Mouse (Mus musculus): Measurements from ENCODE around the gene Arntl. TPM values are rescaled to one million over a fixed set of nuclear protein-coding genes. Genes with fewer than 3 reads are reported as not detected.

Arntl gene
- polyA plus RNA-seq, 1 experiment, result 4.0 TPM

DNA sequence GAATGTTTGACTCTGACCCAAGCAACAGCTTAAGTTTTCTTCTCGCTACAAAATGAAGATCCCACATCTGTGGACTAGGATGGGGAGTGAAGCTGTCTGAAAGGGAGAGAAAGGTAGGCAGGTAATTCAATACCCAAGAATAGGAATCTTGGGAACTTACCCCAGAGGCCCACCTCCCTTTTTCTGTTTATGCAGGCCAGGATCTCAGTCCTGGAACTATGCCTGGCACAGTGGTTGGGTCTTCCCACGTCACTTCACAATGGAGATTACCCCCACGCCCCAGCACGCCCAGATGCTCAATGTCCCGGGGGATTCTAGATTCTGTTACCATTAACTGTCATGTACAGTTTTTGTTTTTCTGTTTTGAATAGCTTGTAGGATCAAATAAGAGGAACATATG lies 84.5 kb downstream of the Arntl start:
- H3K36me3 ChIP-seq (ENCODE audit: control insufficient read depth, insufficient read depth), result no peaks in the 10 kb centered on the region
- H3K4me3 ChIP-seq (ENCODE audit: insufficient read depth, poor library complexity, severe bottlenecking), result no peak overlapping the region
- H3ac ChIP-seq (ENCODE audit: control insufficient read depth, insufficient read length, low read depth), result no peak overlapping the region
- H3K79me3 ChIP-seq (ENCODE audit: low read depth), result no peaks in the 10 kb centered on the region
- TF ChIP-seq FOSL1 (IDR thresholded peaks at IDR 0.05; ENCODE audit: insufficient read depth, low read length, poor library complexity, severe bottlenecking), result no peak
- no peak for TF ChIP-seq MAX (IDR thresholded peaks at IDR 0.05)
- no peak for TF ChIP-seq CEBPB (IDR thresholded peaks at IDR 0.05; ENCODE audit: low read depth)
- no peak for TF ChIP-seq CTCF (IDR thresholded peaks at IDR 0.05; ENCODE audit: control insufficient read depth, insufficient read depth, insufficient read length)
- no peak for TF ChIP-seq USF1 (IDR thresholded peaks at IDR 0.05; ENCODE audit: low read depth)
- TF ChIP-seq MYOD1 (IDR thresholded peaks at IDR 0.05; ENCODE audit: control insufficient read depth, insufficient read length, low read depth), result no peak
- no peak for TF ChIP-seq MYOG (IDR thresholded peaks at IDR 0.05; ENCODE audit: control insufficient read depth, extremely low read depth, insufficient read length)
- H3K27me3 ChIP-seq (ENCODE audit: control insufficient read depth, insufficient read depth, insufficient read length), result no peaks in the 10 kb centered on the region
- H3K79me2 ChIP-seq (ENCODE audit: control insufficient read depth, insufficient read depth), result no peaks in the 10 kb centered on the region

- no peaks in the 10 kb centered on the region for H3K36me3 ChIP-seq (ENCODE audit: control insufficient read depth, insufficient read depth)
- H3K79me3 ChIP-seq (ENCODE audit: low read depth), result no peaks in the 10 kb centered on the region
- no peak for TF ChIP-seq MYOD1 (IDR thresholded peaks at IDR 0.05; ENCODE audit: control insufficient read depth, insufficient read length, low read depth)
- TF ChIP-seq FOSL1 (IDR thresholded peaks at IDR 0.05; ENCODE audit: insufficient read depth, low read length, poor library complexity, severe bottlenecking), result no peak
- no peak for TF ChIP-seq MYOG (IDR thresholded peaks at IDR 0.05; ENCODE audit: control insufficient read depth, extremely low read depth, insufficient read length)
- no peak for TF ChIP-seq USF1 (IDR thresholded peaks at IDR 0.05; ENCODE audit: low read depth)
- no peaks in the 10 kb centered on the region for H3K79me2 ChIP-seq (ENCODE audit: control insufficient read depth, insufficient read depth)
- H3K4me3 ChIP-seq (ENCODE audit: insufficient read depth, poor library complexity, severe bottlenecking), result no peak overlapping the region
- H3K27me3 ChIP-seq (ENCODE audit: control insufficient read depth, insufficient read depth, insufficient read length), result no peaks in the 10 kb centered on the region
- H3ac ChIP-seq (ENCODE audit: control insufficient read depth, insufficient read length, low read depth), result no peak overlapping the region
Observed at GRCm38 (mm10) chr7:113292193-113292592, 84.9 kb downstream of the Arntl start.

DNA sequence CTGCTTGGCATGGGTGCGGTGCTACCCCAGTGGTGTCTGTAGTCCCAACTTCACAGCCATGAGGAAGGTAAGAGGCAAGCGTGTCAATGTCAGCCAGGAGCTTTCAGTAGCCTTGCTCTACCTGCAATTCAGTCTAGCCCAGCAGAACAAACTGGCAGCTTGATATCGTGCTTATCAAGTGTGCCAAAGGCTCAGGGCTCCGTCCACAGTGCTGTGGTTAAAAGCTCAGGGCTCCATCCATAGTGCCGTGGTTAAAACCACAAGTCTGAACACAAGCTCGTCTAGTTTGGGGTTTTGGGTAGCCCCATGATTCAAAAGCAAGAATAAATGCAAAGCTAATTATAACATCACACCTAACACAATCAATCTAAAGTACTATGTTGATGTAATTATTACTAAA lies 87.3 kb downstream of the Arntl start:
- Histone ChIP-seq H3ac (ENCODE audit: control insufficient read depth, insufficient read length, low read depth) (no peak overlapping the region), H3K36me3 (ENCODE audit: control insufficient read depth, insufficient read depth) (no peaks in the 10 kb centered on the region), H3K79me3 (ENCODE audit: low read depth) (no peaks in the 10 kb centered on the region), H3K4me3 (ENCODE audit: insufficient read depth, poor library complexity, severe bottlenecking) (no peak overlapping the region), H3K27me3 (ENCODE audit: control insufficient read depth, insufficient read depth, insufficient read length) (no peaks in the 10 kb centered on the region), H3K79me2 (ENCODE audit: control insufficient read depth, insufficient read depth) (no peaks in the 10 kb centered on the region)
- no peak for TF ChIP-seq CEBPB (IDR thresholded peaks at IDR 0.05; ENCODE audit: low read depth)
- TF ChIP-seq FOSL1 (IDR thresholded peaks at IDR 0.05; ENCODE audit: insufficient read depth, low read length, poor library complexity, severe bottlenecking), result no peak
- TF ChIP-seq USF1 (IDR thresholded peaks at IDR 0.05; ENCODE audit: low read depth), result no peak
- no peak for TF ChIP-seq CTCF (IDR thresholded peaks at IDR 0.05; ENCODE audit: control insufficient read depth, insufficient read depth, insufficient read length)
- TF ChIP-seq MAX (IDR thresholded peaks at IDR 0.05), result no peak
- no peak for TF ChIP-seq MYOG (IDR thresholded peaks at IDR 0.05; ENCODE audit: control insufficient read depth, extremely low read depth, insufficient read length)
- TF ChIP-seq MYOD1 (IDR thresholded peaks at IDR 0.05; ENCODE audit: control insufficient read depth, insufficient read length, low read depth), result no peak

- no peaks in the 10 kb centered on the region for H3K27me3 ChIP-seq (ENCODE audit: control insufficient read depth, insufficient read depth, insufficient read length)
- H3K36me3 ChIP-seq (ENCODE audit: control insufficient read depth, insufficient read depth), result peaks cover under 1% of the 10 kb centered on the region
- no peak overlapping the region for H3K4me3 ChIP-seq (ENCODE audit: insufficient read depth, poor library complexity, severe bottlenecking)
- TF ChIP-seq MYOG (IDR thresholded peaks at IDR 0.05; ENCODE audit: control insufficient read depth, extremely low read depth, insufficient read length) (no peak), CTCF (IDR thresholded peaks at IDR 0.05; ENCODE audit: control insufficient read depth, insufficient read depth, insufficient read length) (no peak), FOSL1 (IDR thresholded peaks at IDR 0.05; ENCODE audit: insufficient read depth, low read length, poor library complexity, severe bottlenecking) (no peak), USF1 (IDR thresholded peaks at IDR 0.05; ENCODE audit: low read depth) (no peak), MAX (IDR thresholded peaks at IDR 0.05) (no peak), MYOD1 (IDR thresholded peaks at IDR 0.05; ENCODE audit: control insufficient read depth, insufficient read length, low read depth) (no peak)
- H3K79me3 ChIP-seq (ENCODE audit: low read depth), result no peaks in the 10 kb centered on the region
- no peaks in the 10 kb centered on the region for H3K79me2 ChIP-seq (ENCODE audit: control insufficient read depth, insufficient read depth)
- no peak overlapping the region for H3ac ChIP-seq (ENCODE audit: control insufficient read depth, insufficient read length, low read depth)
Observed at GRCm38 (mm10) chr7:113295077-113295890, 88.0 kb downstream of the Arntl start.

DNA sequence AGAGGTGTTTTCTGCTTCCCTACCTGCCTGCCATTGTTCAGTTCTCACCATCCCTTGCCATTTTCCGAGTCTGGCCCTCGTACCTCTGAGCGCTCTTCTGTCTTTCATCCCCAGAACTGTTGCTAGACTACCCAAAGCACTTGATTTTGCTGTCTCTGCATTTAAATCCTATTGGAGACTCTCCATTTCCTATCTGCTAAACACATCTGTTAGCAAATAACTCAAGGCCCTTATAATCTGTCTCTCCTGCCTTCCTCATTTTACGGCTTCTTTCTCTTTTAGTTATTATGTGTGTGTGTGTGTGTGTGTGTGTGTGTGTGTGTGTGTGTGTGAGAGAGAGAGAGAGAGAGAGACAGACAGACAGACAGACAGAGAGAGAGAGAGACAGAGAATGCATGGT lies 90.5 kb downstream of the Arntl start:
- no peaks in the 10 kb centered on the region for H3K79me2 ChIP-seq (ENCODE audit: control insufficient read depth, insufficient read depth)
- H3K79me3 ChIP-seq (ENCODE audit: low read depth), result no peaks in the 10 kb centered on the region
- TF ChIP-seq FOSL1 (IDR thresholded peaks at IDR 0.05; ENCODE audit: insufficient read depth, low read length, poor library complexity, severe bottlenecking) (no peak), MYOD1 (IDR thresholded peaks at IDR 0.05; ENCODE audit: control insufficient read depth, insufficient read length, low read depth) (no peak), CTCF (IDR thresholded peaks at IDR 0.05; ENCODE audit: control insufficient read depth, insufficient read depth, insufficient read length) (no peak)
- H3K27me3 ChIP-seq (ENCODE audit: control insufficient read depth, insufficient read depth, insufficient read length), result no peaks in the 10 kb centered on the region
- no peak overlapping the region for H3K4me3 ChIP-seq (ENCODE audit: insufficient read depth, poor library complexity, severe bottlenecking)
- peaks cover 7% of the 10 kb centered on the region for H3K36me3 ChIP-seq (ENCODE audit: control insufficient read depth, insufficient read depth)
- no peak overlapping the region for H3ac ChIP-seq (ENCODE audit: control insufficient read depth, insufficient read length, low read depth)

- no peak for TF ChIP-seq FOSL1 (IDR thresholded peaks at IDR 0.05; ENCODE audit: insufficient read depth, low read length, poor library complexity, severe bottlenecking)
- no peak for TF ChIP-seq CEBPB (IDR thresholded peaks at IDR 0.05; ENCODE audit: low read depth)
- no peak for TF ChIP-seq MYOG (IDR thresholded peaks at IDR 0.05; ENCODE audit: control insufficient read depth, extremely low read depth, insufficient read length)
- TF ChIP-seq MYOD1 (IDR thresholded peaks at IDR 0.05; ENCODE audit: control insufficient read depth, insufficient read length, low read depth), result no peak
- no peak for TF ChIP-seq MAX (IDR thresholded peaks at IDR 0.05)
- no peak for TF ChIP-seq CTCF (IDR thresholded peaks at IDR 0.05; ENCODE audit: control insufficient read depth, insufficient read depth, insufficient read length)
- no peak for TF ChIP-seq USF1 (IDR thresholded peaks at IDR 0.05; ENCODE audit: low read depth)
- no peak overlapping the region for H3ac ChIP-seq (ENCODE audit: control insufficient read depth, insufficient read length, low read depth)
- H3K4me3 ChIP-seq (ENCODE audit: insufficient read depth, poor library complexity, severe bottlenecking), result no peak overlapping the region
- H3K27me3 ChIP-seq (ENCODE audit: control insufficient read depth, insufficient read depth, insufficient read length), result no peaks in the 10 kb centered on the region
- H3K79me2 ChIP-seq (ENCODE audit: control insufficient read depth, insufficient read depth), result no peaks in the 10 kb centered on the region
- H3K79me3 ChIP-seq (ENCODE audit: low read depth), result no peaks in the 10 kb centered on the region
- peaks cover 7% of the 10 kb centered on the region for H3K36me3 ChIP-seq (ENCODE audit: control insufficient read depth, insufficient read depth)
Observed at GRCm38 (mm10) chr7:113310136-113310535, 102.9 kb downstream of the Arntl start.

Measured in C2C12 (cell line).